Mouse (Mus musculus): ENCODE results near the gene Panx1.

GRCm38 (mm10) chr9:15039848-15040247 is 5.4 kb downstream of the Panx1 start:
- no peak for TF ChIP-seq EP300 (IDR thresholded peaks at IDR 0.05; ENCODE audit: low read depth)
- no peak for TF ChIP-seq CTCF (IDR thresholded peaks at IDR 0.05; ENCODE audit: low read depth)
